Mouse (Mus musculus) embryonic facial prominence, embryonic 13.5 days (tissue): ENCODE measurements around the gene Spata13. TPM values are rescaled to one million over a fixed set of nuclear protein-coding genes. Genes with fewer than 3 reads are reported as not detected.

Experiments used
- ATAC-seq: fragments of 200-750 bp; cut with Nextera tagmentation; 2 replicates; pipeline ENCODE4 v1.8.0; 2017; ENCODE audit warnings: low read depth; ENCODE audit not compliant: insufficient number of reproducible peaks, insufficient read depth, low FRiP score, low TSS enrichment
- H3K27ac ChIP-seq: fragments of 300-500 bp; sonication (generic); 2 replicates; pipeline ENCODE4 v1.5.1; 2015; ENCODE audit warnings: moderate library complexity, mild to moderate bottlenecking, inconsistent platforms
- H3K27me3 ChIP-seq: fragments of 300-500 bp; sonication (generic); 2 replicates; pipeline ENCODE4 v1.6.1; 2015; ENCODE audit warnings: mild to moderate bottlenecking, inconsistent platforms
- H3K36me3 ChIP-seq: fragments of 300-500 bp; sonication (generic); 2 replicates; pipeline ENCODE4 v1.6.1; 2015; ENCODE audit warnings: mild to moderate bottlenecking, inconsistent platforms
- H3K4me1 ChIP-seq: fragments of 300-500 bp; sonication (generic); 2 replicates; pipeline ENCODE4 v1.6.1; 2015; ENCODE audit warnings: inconsistent platforms
- H3K4me2 ChIP-seq: fragments of 300-500 bp; sonication (generic); 2 replicates; pipeline ENCODE4 v1.6.1; 2015; ENCODE audit warnings: moderate library complexity, mild to moderate bottlenecking, inconsistent platforms
- H3K4me3 ChIP-seq: fragments of 300-500 bp; sonication (generic); 2 replicates; pipeline ENCODE4 v1.5.1; 2015; ENCODE audit warnings: mild to moderate bottlenecking, inconsistent platforms
- H3K9ac ChIP-seq: fragments of 300-500 bp; sonication (generic); 2 replicates; pipeline ENCODE4 v1.6.1; 2015; ENCODE audit warnings: mild to moderate bottlenecking, inconsistent platforms
- H3K9me3 ChIP-seq: fragments of 300-500 bp; sonication (generic); 2 replicates; pipeline ENCODE4 v1.6.1; 2016; ENCODE audit warnings: inconsistent platforms
- WGBS: fragments of 180-500 bp; shearing (Covaris S2); methylation state at CpG from one replicate; pipeline ENCODE4 v1.1.7; 2015; ENCODE audit warnings: mixed read lengths; 5-methylcytosine and 5-hydroxymethylcytosine counted together
- polyA plus RNA-seq: library from polyadenylated mRNA; unstranded; fragments of >200 nt; fragmentation: Nextera tagmentation; extraction: Ambion mirVana; gene quantifications from 2 replicates; pipeline ENCODE4 v1.2.1, GENCODE M21; 2015

Spata13 gene
- polyA plus RNA-seq, 1 experiment from 2014 or later = 15.8 TPM

DNA sequence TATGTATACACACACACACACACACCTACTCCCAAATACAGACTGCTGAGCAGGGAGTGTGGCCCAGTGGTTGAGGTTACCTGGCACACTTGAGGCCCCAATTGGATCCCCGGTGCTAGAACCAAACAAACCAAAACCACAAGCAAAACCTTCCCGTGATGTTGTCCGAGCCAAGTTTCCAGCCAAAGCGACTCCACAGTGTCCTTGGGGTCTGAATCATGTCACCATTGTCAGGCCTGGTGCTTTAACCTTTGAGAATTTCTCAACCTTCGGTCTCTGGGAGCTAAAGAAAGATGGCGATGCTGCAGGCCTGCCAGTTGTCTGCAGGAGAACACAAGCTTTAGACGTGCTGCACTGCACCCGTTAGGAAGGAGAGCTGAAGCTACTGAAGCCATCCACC lies 26.8 kb downstream of the Spata13 start:
- Histone ChIP-seq H3K9me3 (no peaks in the 10 kb centered on the region), H3K9ac (no peak overlapping the region), H3K27ac (no peak overlapping the region), H3K27me3 (no peaks in the 10 kb centered on the region), H3K36me3 (no peaks in the 10 kb centered on the region), H3K4me1 (peaks cover 14% of the 10 kb centered on the region), H3K4me3 (no peak overlapping the region), H3K4me2 (no peak overlapping the region)
- WGBS = 92% methylated on average over 8 of the region's 8 CpGs
- ATAC-seq = no peak

GRCm38 (mm10) chr14:60661281-60661680 lies 27.5 kb downstream of the Spata13 start:
- no peak for ATAC-seq
- H3K9me3 ChIP-seq = no peaks in the 10 kb centered on the region
- H3K27me3 ChIP-seq = no peaks in the 10 kb centered on the region
- no peak overlapping the region for H3K27ac ChIP-seq
- H3K4me1 ChIP-seq = peaks cover 8% of the 10 kb centered on the region
- 86% methylated on average over 5 of the region's 5 CpGs for WGBS
- H3K4me2 ChIP-seq = no peak overlapping the region
- no peak overlapping the region for H3K9ac ChIP-seq
- H3K36me3 ChIP-seq = no peaks in the 10 kb centered on the region
- no peak overlapping the region for H3K4me3 ChIP-seq

DNA sequence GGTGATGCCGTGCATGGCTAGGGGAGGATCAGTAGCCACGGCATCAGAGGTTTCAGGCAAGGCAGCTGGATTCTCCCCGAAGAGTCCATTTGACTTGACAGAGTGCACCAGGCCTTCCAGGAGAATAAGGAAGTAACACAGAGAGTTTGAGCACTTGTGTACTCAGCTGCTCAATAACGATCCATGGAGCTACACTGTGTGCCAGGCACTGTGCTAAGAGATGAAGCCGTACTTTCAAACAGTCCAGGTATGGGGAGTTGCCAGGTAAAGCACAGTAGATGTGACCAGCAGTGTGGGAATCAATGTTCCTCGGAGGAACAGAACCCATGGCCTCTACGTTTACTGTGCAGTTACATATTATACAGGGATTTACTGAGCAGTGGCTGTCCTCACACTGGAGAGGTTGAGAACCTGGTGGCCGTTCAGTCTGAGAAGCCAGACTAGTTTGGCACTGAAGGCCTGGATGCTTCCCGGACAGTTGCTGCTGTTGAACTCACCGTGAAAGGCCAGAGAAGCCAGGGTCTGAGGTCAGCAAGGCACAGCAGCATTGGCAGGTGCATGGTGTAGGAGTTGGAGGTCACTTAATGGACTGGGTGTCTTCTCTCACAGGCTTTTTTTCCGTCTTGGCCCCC lies 29.6 kb downstream of the Spata13 start:
- Histone ChIP-seq H3K4me3 (no peak overlapping the region), H3K36me3 (no peaks in the 10 kb centered on the region), H3K27ac (no peak overlapping the region), H3K4me1 (peaks cover 5% of the 10 kb centered on the region; the same call in 1 of the 2 replicates), H3K27me3 (no peaks in the 10 kb centered on the region), H3K9me3 (no peaks in the 10 kb centered on the region), H3K9ac (no peak overlapping the region), H3K4me2 (no peak overlapping the region)
- ATAC-seq = no peak
- WGBS = 90% methylated on average over 11 of the region's 11 CpGs

DNA sequence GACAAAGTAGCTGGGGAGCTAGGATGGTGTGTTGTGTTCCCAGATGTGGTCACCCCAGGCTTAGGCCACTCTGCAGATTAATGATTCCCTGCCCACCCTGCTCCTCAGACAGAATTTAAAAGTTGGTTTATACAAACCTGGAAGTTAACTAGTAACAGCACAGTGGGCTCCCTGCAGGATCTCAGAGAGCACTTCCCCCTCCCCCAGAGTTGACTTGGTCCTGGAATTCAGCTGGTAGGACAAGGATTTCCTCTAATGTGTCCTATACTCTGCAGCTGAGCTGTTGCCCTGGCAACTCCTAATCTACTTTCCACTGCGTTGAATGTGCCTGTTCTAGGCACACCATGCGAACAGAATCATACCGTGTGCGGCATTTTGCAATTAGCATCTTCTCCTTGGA lies 30.8 kb downstream of the Spata13 start:
- 53% methylated on average over 4 of the region's 4 CpGs for WGBS
- Histone ChIP-seq H3K9me3 (no peaks in the 10 kb centered on the region), H3K4me2 (no peak overlapping the region), H3K36me3 (no peaks in the 10 kb centered on the region), H3K4me1 (peaks cover 5% of the 10 kb centered on the region; the same call in 1 of the 2 replicates), H3K27me3 (no peaks in the 10 kb centered on the region), H3K9ac (no peak overlapping the region), H3K27ac (no peak overlapping the region), H3K4me3 (no peak overlapping the region)
- ATAC-seq = no peak

DNA sequence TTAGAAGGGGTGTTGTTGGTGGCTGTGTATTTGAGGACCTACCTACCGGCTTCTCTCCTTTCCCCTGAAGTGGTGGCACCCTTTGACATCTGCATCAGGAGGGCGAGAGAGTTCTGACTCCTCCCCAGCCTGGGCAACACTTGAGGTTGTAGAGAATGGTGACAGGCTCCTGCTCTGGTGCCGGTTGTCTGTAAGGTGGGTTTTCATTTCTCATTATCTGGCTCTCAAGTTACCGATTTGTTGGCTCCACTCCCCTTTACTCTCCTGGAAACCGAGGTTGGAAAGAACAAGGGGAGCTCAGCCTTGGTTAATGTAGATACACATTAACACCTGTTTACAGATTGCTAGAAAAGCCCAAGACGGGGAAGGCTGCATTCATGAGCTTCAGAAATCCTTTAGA lies 31.5 kb downstream of the Spata13 start:
- Histone ChIP-seq H3K4me2 (no peak overlapping the region), H3K27ac (no peak overlapping the region), H3K9me3 (no peaks in the 10 kb centered on the region), H3K9ac (no peak overlapping the region), H3K4me1 (peaks cover 5% of the 10 kb centered on the region; the same call in 1 of the 2 replicates), H3K4me3 (no peak overlapping the region), H3K27me3 (no peaks in the 10 kb centered on the region), H3K36me3 (no peaks in the 10 kb centered on the region)
- 62% methylated on average over 6 of the region's 6 CpGs for WGBS
- ATAC-seq = no peak

GRCm38 (mm10) chr14:60666252-60666651 lies 32.5 kb downstream of the Spata13 start:
- WGBS = 69% methylated on average over 7 of the region's 7 CpGs

GRCm38 (mm10) chr14:60670191-60670590 lies 36.4 kb downstream of the Spata13 start:
- Histone ChIP-seq H3K4me3 (no peak overlapping the region), H3K4me2 (no peak overlapping the region), H3K27ac (no peak overlapping the region), H3K27me3 (no peaks in the 10 kb centered on the region), H3K9ac (no peak overlapping the region), H3K4me1 (no peaks in the 10 kb centered on the region; the same call in 1 of the 2 replicates), H3K36me3 (no peaks in the 10 kb centered on the region), H3K9me3 (no peaks in the 10 kb centered on the region)
- 77% methylated on average over 7 of the region's 7 CpGs for WGBS
- no peak for ATAC-seq

More at GRCm38 (mm10) chr14:60666252-60666651, 32.5 kb downstream of the Spata13 start:
- Histone ChIP-seq H3K9me3 (no peaks in the 10 kb centered on the region), H3K27me3 (no peaks in the 10 kb centered on the region), H3K9ac (no peak overlapping the region), H3K27ac (no peak overlapping the region), H3K4me3 (no peak overlapping the region), H3K4me2 (no peak overlapping the region), H3K4me1 (peaks cover 5% of the 10 kb centered on the region; the same call in 1 of the 2 replicates), H3K36me3 (no peaks in the 10 kb centered on the region)
- no peak for ATAC-seq

DNA sequence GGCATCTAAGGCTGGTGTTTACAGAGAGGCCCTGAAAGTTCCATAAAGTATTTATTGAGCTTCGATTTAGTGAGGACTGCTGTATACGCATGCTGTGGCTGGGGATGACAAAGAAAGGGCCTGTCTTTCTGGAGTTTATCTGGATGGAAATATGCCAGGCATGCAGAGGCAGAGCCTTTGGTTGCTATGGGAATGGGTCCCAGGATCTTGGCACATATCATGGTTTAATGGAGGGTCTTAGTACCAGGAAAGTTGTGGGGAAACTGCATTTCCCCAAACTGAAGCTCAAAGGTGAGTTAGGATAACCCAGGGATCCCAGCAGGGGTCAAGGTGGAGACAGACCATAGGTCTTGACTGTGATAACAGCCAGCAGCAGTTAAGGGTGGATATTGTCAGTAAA lies 37.7 kb downstream of the Spata13 start:
- no peak overlapping the region for H3K4me3 ChIP-seq
- no peaks in the 10 kb centered on the region for H3K9me3 ChIP-seq
- no peaks in the 10 kb centered on the region for H3K36me3 ChIP-seq
- H3K9ac ChIP-seq = no peak overlapping the region
- 76% methylated on average over 2 of the region's 2 CpGs for WGBS
- H3K4me2 ChIP-seq = no peak overlapping the region
- ATAC-seq = no peak
- no peaks in the 10 kb centered on the region for H3K27me3 ChIP-seq
- no peak overlapping the region for H3K27ac ChIP-seq
- no peaks in the 10 kb centered on the region; the same call in 1 of the 2 replicates for H3K4me1 ChIP-seq

DNA sequence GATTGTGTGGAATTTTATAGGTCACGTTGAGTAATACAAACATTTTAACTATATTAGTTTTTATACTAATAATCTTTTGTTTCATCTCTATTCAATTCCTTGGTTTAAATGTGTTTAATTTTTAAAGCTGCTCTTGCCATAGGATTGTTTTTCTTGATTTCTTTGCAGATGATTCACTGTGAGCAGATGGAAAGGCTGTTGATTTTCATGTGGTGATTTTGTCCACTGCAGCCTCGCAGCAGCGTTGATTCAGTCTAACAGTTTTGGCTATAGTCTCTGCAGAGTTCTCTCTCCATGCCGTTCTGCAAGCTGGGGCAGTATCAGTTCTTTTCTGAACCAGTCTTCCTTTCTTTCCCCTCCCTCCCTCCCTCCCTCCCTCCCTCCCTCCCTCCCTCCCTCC lies 41.9 kb downstream of the Spata13 start:
- Histone ChIP-seq H3K9ac (no peak overlapping the region), H3K27me3 (no peaks in the 10 kb centered on the region), H3K4me2 (no peak overlapping the region), H3K36me3 (no peaks in the 10 kb centered on the region), H3K9me3 (no peaks in the 10 kb centered on the region), H3K4me1 (no peaks in the 10 kb centered on the region; the same call in 1 of the 2 replicates), H3K4me3 (no peak overlapping the region), H3K27ac (no peak overlapping the region)
- 88% methylated on average over 4 of the region's 4 CpGs for WGBS
- ATAC-seq = no peak

- Histone ChIP-seq H3K4me2 (no peak overlapping the region), H3K9ac (no peak overlapping the region), H3K9me3 (no peaks in the 10 kb centered on the region), H3K27me3 (no peaks in the 10 kb centered on the region), H3K27ac (no peak overlapping the region), H3K36me3 (no peaks in the 10 kb centered on the region), H3K4me1 (no peaks in the 10 kb centered on the region), H3K4me3 (no peak overlapping the region)
- 95% methylated on average over 2 of the region's 2 CpGs for WGBS
- no peak for ATAC-seq
Observed at GRCm38 (mm10) chr14:60676625-60677314, 43.0 kb downstream of the Spata13 start.

- Histone ChIP-seq H3K4me1 (0 out of 2 replicates have a peak, but pooled peaks cover 12% of the 10 kb centered on the region), H3K27me3 (no peaks in the 10 kb centered on the region), H3K9ac (no peak overlapping the region), H3K36me3 (no peaks in the 10 kb centered on the region), H3K4me2 (no peak overlapping the region), H3K27ac (no peak overlapping the region), H3K4me3 (no peak overlapping the region), H3K9me3 (no peaks in the 10 kb centered on the region)
- ATAC-seq = no peak
- 72% methylated on average over 12 of the region's 12 CpGs for WGBS
Observed at GRCm38 (mm10) chr14:60682361-60683023, 48.7 kb downstream of the Spata13 start.

DNA sequence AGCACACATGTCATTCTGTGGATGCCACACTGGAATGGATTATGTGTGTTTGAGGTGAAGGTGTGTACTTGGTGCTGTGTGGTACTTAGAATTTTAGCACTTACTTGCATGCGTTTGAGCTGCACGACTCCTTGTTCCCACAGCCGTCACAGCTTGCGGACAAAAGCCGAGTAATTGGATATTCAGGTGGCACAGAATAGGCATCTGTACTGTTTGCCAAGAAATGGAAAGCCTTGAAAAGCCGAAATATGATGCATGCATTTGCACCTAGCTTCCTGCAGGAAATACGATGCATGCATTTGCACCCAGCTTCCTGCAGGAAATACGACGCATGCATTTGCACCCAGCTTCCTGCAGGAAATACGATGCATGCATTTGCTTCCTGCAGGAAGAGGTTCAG lies 50.2 kb downstream of the Spata13 start:
- Histone ChIP-seq H3K36me3 (no peaks in the 10 kb centered on the region), H3K4me3 (no peak overlapping the region), H3K9me3 (no peaks in the 10 kb centered on the region), H3K9ac (no peak overlapping the region), H3K27me3 (no peaks in the 10 kb centered on the region), H3K4me1 (0 out of 2 replicates have a peak, but pooled peaks cover 12% of the 10 kb centered on the region), H3K27ac (no peak overlapping the region), H3K4me2 (no peak overlapping the region)
- 70% methylated on average over 10 of the region's 10 CpGs for WGBS
- ATAC-seq = no peak
